Mouse (Mus musculus) megakaryocyte, embryonic 14.5 days (primary cell): ENCODE data around the gene Bloc1s3. TPM values are rescaled to one million over a fixed set of nuclear protein-coding genes. Genes with fewer than 3 reads are reported as not detected.

ENCODE experiments used
- H3K27me3 ChIP-seq: replicated peaks from 2 replicates; pipeline ENCODE3; 2012; ENCODE audit warnings: inconsistent platforms
- H3K36me3 ChIP-seq: replicated peaks from 2 replicates; pipeline ENCODE3; 2012; ENCODE audit warnings: low read length, inconsistent platforms, mixed read lengths
- H3K4me1 ChIP-seq: 2 replicates; pipeline ENCODE4 v1.6.1; 2012; ENCODE audit warnings: inconsistent platforms
- H3K4me3 ChIP-seq: replicated peaks from 2 replicates; pipeline ENCODE3; 2012; ENCODE audit warnings: moderate library complexity, mild to moderate bottlenecking, inconsistent platforms
- H3K9me3 ChIP-seq: 2 replicates; pipeline ENCODE4 v1.6.1; 2012; ENCODE audit warnings: inconsistent platforms
- FLI1 ChIP-seq: IDR thresholded peaks from 2 replicates; pipeline ENCODE4 v1.6.1; 2012; ENCODE audit warnings: low read length, inconsistent platforms, mixed read lengths
- GATA1 ChIP-seq: IDR thresholded peaks from 3 replicates; pipeline ENCODE4 v1.6.1; 2012; ENCODE audit warnings: mixed read lengths, low read length, inconsistent platforms, borderline replicate concordance
- polyA plus RNA-seq: library from polyadenylated mRNA; stranded (reverse); fragments of >175 nt; gene quantifications from 2 replicates; pipeline ENCODE4 v1.2.3, GENCODE M21; 2012; ENCODE audit warnings: low replicate concordance; ENCODE audit not compliant: insufficient read depth

The Bloc1s3 gene
- polyA plus RNA-seq, 1 experiment, result 6.5 TPM

DNA sequence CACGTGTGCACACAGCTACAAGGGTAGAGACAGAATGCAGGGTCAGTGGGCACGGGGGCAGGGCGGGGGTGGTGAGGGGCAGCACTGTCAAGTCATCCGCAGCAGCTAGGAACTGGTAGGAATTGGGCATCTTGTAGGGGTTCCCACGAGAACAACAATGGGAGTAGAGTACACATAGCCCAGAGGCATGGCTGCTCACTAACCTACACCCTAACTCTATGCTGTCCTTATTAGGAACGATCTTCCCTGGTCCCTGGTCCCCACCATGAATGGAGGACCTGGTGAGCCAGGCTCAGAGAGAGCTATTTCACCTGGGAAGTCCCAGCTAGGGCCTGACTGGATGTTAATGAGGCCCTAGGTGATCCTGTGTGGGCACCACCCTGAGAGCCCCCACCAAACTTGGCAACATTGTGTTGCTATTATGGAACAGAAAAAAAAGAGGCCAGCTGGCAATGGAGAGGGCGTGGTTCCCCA, 33.6 kb upstream of the Bloc1s3 start:
- peaks cover 76% of the 10 kb centered on the region for H3K36me3 ChIP-seq
- H3K4me1 ChIP-seq, result peaks cover 76% of the 10 kb centered on the region
- no peaks in the 10 kb centered on the region for H3K9me3 ChIP-seq
- H3K4me3 ChIP-seq, result no peak overlapping the region
- H3K27me3 ChIP-seq, result no peaks in the 10 kb centered on the region
- TF ChIP-seq FLI1 (no peak), GATA1 (no peak)

DNA sequence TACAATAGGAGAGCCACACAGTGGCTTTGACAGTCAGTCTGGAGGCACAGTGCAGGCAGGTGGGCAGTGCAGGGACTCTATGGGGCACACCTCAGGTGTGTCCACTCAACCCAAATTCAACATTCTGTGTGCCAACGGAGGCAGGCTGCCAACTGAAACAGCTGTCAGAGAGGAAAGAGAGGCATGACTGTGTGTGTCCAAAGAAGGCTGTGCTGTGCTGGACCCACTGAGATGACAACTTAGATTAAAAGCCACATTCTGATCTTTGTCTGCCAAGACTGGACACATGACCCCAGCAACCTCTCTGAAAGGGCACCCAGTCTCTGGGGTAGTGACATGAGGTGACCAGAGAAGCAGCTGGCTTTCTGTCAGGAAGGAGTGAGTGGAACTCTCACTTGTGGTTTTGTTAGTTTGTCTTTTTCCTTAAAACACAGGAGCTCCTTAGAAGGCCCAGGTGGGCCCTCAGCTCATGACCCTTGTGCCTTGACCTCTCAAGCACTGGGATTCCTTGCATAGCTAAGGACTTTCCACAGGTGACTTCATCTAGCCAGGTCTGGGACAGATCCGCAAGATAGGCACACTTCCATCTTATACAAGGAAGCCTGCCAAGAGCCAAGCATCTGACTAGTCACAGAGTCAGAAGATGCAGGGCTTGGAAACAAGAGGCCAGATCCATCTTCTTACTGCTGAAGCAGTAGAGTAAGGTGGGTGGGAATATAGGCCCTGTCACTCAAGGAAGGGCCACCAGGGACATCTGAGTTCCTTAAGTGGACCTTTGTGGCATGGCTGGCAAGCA, 32.8 kb upstream of the Bloc1s3 start:
- no peak overlapping the region for H3K4me3 ChIP-seq
- TF ChIP-seq FLI1, result no peak
- TF ChIP-seq GATA1, result no peak
- H3K9me3 ChIP-seq, result no peaks in the 10 kb centered on the region
- peaks cover 80% of the 10 kb centered on the region for H3K36me3 ChIP-seq
- peaks cover 76% of the 10 kb centered on the region for H3K4me1 ChIP-seq
- no peaks in the 10 kb centered on the region for H3K27me3 ChIP-seq

DNA sequence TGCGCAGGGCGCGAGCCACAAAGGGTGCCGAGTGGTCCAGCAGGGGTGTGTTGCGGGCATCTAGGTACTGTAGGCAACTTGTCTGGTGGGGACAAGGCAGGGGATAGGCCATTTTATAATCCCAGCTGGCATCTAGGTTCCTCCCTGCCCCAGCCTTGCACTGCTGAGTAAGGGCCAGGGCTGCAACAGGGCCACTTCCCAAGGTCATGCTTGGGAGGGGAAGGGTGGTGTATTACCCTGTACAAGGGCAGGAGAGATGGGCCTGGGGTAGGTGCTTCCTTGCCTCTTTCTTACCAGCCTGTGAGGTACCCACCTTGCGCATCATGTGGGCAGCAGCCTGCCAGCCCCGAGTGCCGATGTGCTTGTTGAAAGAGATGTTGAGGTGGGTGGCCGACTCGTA, 26.5 kb upstream of the Bloc1s3 start:
- Histone ChIP-seq H3K4me3 (no peak overlapping the region), H3K9me3 (no peaks in the 10 kb centered on the region), H3K36me3 (peaks cover 92% of the 10 kb centered on the region), H3K4me1 (peaks cover 43% of the 10 kb centered on the region), H3K27me3 (no peaks in the 10 kb centered on the region)
- TF ChIP-seq GATA1 (no peak), FLI1 (no peak)

DNA sequence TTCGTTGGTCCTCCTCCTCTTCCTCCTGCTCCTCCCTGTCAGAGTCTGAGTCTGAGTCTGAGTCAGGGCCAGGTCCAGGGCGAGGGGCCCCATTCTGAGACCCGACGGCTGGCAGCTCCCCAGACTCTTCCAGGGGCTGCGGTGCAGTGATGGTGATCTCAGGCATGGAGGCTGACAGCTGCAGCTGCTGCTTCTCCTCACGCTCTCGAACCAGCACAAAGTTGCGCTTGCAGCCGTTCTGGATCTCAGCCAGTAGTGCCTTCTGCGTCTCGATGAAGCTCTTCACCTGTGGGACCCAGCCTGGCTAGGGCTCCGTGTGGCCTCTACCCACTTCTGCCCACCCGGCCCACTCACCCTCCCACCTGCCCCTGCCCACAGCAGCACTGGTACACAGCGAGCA, 24.1 kb upstream of the Bloc1s3 start:
- H3K36me3 ChIP-seq, result peaks cover 91% of the 10 kb centered on the region
- TF ChIP-seq FLI1 (no peak), GATA1 (no peak)
- peaks cover 31% of the 10 kb centered on the region for H3K4me1 ChIP-seq
- H3K9me3 ChIP-seq, result no peaks in the 10 kb centered on the region
- no peak overlapping the region for H3K4me3 ChIP-seq
- no peaks in the 10 kb centered on the region for H3K27me3 ChIP-seq

DNA sequence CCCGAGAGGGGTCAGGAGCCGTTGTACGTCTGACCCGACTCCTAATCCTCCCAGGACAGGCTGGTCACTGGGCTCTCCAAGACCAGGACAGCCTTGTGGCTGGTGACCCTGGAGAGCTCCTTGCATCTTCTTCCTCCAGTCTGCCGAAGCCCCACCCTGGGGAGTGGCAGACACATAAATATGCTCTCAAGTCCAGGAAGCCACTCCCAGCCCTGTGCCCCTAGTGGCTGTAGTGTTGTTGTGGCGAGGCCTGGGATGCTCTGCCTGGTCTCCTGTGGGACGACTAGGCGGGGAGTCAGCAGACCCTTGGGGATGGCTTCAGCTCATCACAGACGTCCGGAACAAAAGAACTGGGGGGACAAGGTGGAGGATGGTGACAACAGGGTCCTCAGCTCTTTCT, 22.9 kb upstream of the Bloc1s3 start:
- Histone ChIP-seq H3K27me3 (peaks cover 2% of the 10 kb centered on the region), H3K4me3 (no peak overlapping the region), H3K9me3 (no peaks in the 10 kb centered on the region), H3K36me3 (peaks cover 79% of the 10 kb centered on the region), H3K4me1 (peaks cover 26% of the 10 kb centered on the region)
- TF ChIP-seq GATA1 (no peak), FLI1 (no peak)

DNA sequence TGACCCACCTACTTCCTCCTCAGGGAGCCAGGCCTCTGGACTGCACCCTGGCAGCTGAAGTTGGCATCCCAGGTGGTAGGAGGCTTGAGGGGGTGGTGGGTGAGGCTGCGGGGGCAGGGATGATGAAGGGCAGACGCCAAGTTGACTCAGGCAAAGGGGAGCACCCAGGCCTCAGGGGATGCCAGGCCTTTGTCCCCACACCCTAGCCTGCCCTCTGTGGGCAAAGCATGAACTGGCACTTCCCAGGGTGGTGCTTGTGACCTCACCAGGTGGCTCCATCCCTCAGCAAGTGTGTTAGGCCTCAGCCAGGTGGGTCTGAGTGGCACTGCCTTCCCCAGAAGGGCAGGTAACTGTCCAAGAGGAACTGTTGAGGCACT, 16.9 kb upstream of the Bloc1s3 start:
- H3K36me3 ChIP-seq, result peaks cover 21% of the 10 kb centered on the region

DNA sequence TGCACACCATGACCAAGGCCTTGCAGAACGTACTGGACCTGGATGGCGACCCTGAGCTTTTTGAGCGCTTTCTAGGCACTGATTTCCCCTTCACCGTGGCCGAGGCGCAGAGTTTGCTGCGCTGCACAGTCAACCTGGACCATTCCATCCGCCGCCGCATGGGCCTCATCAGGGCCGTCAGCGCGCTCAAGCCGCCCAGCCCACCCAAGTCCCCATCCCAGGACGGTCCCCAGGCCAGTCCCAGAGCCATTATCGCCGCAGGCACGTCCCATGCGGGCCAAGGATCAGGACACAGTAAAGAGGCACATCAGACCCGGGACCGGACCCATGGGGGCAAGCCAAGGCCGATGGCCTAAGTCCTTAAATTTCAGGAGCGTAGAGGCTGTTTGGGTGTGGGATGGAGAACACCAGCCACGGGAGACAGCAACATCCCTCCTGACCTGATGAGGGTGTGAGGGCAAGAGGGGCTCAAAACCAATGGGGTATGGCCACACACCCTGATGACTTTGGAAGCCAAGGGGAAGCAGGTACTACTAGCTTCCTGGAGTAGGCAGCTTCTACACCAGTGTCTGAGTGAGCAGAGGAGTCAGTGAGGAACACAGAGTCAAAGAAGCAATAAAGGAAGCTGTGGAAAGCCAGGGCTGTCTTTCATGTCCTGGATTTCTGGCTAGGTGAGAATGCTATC, 16.4 kb upstream of the Bloc1s3 start:
- TF ChIP-seq FLI1 (no peak), GATA1 (no peak)
- Histone ChIP-seq H3K36me3 (peaks cover 15% of the 10 kb centered on the region), H3K4me1 (peaks cover 59% of the 10 kb centered on the region), H3K27me3 (peaks cover 62% of the 10 kb centered on the region), H3K4me3 (peak overlapping the region; percentile 92), H3K9me3 (peaks cover 10% of the 10 kb centered on the region)

More for the DNA sequence above, 16.9 kb upstream of the Bloc1s3 start:
- H3K9me3 ChIP-seq, result peaks cover 10% of the 10 kb centered on the region
- H3K4me1 ChIP-seq, result peaks cover 54% of the 10 kb centered on the region
- no peak overlapping the region for H3K4me3 ChIP-seq
- TF ChIP-seq FLI1 (no peak), GATA1 (no peak)
- peaks cover 57% of the 10 kb centered on the region for H3K27me3 ChIP-seq

DNA sequence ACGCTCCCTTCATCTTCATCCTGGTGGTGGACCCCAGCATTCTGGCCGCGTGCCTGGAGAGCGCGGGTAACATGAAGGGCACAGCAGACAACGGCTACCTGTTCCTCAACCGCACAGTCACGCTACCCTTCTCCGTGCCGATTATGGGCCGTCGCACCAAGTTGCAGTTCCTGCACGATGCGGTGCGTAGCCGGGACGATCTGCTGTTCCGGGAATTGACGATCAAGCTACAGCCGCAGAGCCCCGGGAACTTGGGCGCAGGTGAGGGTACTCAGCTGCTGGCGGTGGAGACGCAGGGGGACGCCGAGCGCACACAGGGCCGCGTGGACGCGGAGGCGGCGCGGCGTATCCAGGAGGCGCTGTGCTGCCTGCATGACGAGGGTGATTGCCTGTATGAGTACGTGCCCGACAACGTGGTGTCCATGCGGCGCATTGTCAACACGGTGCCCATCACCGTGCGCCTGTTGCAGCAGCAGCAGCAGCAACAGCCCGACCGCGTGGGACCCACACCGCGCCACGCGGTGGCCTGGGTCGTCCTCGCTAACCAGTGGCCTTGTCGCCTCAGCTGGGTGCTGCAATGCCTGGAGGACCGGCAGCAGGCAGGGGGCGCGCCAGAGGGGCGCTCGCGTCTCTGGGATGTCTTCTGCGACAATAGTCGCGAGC, 15.7 kb upstream of the Bloc1s3 start:
- Histone ChIP-seq H3K36me3 (peaks cover 8% of the 10 kb centered on the region), H3K4me3 (peak overlapping the region; percentile 92)

DNA sequence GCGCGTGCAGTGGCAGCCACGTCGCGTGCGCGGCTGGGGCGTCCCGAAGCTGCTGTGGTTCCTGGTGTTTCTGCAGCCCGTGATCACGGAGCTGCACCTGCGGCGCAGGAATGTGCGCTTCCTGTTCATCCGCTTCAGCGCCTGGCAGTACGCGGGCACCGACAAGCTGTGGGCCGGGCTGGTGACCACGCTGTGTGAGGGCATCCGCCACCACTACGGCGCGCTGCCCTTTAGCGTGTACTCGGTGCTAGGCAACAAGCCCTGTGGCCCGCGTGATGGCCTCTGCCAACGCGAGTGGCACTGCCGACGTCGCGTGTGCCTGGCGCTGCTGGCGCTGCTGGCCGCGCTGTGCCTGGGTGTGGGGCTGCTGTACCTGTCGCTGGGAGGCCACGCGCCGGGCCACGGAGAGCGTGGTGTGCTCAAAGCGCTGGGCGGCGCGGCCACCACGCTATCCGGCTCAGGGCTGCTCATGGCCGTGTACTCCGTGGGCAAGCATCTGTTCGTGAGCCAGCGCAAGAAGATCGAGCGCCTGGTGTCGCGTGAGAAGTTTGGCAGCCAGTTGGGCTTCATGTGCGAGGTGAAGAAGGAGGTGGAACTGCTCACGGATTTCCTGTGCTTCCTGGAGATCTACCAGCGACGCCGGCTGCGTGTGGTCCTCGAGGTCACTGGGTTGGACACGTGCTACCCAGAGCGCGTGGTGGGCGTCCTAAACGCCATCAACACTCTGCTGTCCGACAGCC, 15.0 kb upstream of the Bloc1s3 start:
- Histone ChIP-seq H3K4me1 (peaks cover 62% of the 10 kb centered on the region), H3K4me3 (peak overlapping the region; percentile 92), H3K36me3 (peaks cover 1% of the 10 kb centered on the region), H3K9me3 (peaks cover 10% of the 10 kb centered on the region), H3K27me3 (peaks cover 76% of the 10 kb centered on the region)
- TF ChIP-seq FLI1 (no peak), GATA1 (no peak)

More for the DNA sequence above, 15.7 kb upstream of the Bloc1s3 start:
- peaks cover 10% of the 10 kb centered on the region for H3K9me3 ChIP-seq
- H3K27me3 ChIP-seq, result peaks cover 69% of the 10 kb centered on the region
- TF ChIP-seq GATA1 (no peak), FLI1 (no peak)
- peaks cover 60% of the 10 kb centered on the region for H3K4me1 ChIP-seq

DNA sequence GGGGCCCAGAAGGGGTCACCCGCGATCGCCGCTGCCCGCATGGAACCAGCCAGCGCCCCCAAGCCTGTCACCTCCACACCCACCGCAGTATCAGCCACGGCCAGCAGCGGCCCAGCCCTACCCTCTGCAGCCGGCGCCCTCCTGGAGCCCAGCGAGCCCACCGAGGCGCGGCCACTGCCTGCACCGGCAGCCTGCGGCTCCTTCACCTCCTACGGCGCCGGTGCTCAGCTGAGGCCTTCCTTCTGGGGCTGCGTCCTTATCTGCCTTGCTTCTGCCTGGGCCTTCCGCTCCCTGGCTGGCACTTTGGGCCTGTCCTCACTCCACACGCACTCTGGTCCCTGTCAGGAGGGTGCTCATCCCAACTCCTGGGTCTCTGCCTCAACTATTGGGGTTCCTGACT, 11.9 kb upstream of the Bloc1s3 start:
- peaks cover 18% of the 10 kb centered on the region for H3K36me3 ChIP-seq
- TF ChIP-seq GATA1, result no peak
- no peak for TF ChIP-seq FLI1

More for the DNA sequence above, 11.9 kb upstream of the Bloc1s3 start:
- Histone ChIP-seq H3K4me1 (peaks cover 65% of the 10 kb centered on the region), H3K27me3 (peaks cover 83% of the 10 kb centered on the region), H3K9me3 (peaks cover 10% of the 10 kb centered on the region), H3K4me3 (peak overlapping the region; percentile 56)
